Mouse (Mus musculus) kidney, embryonic 14.5 days (tissue): ENCODE measurements around the gene Atp1b4. TPM values are rescaled to one million over a fixed set of nuclear protein-coding genes. Genes with fewer than 3 reads are reported as not detected.
"Not testable (repeated sequence)": the region's sequence is repeated elsewhere in the genome, so short reads cannot be mapped to it uniquely, and the experiment has no call there.

Experiments used
- ATAC-seq: fragments of 200-750 bp; cut with Nextera tagmentation; 2 replicates; pipeline ENCODE4 v1.8.0; 2017; ENCODE audit warnings: moderate number of reproducible peaks, mild to moderate bottlenecking, moderate TSS enrichment, moderate library complexity; ENCODE audit not compliant: low FRiP score, low TSS enrichment
- H3K27ac ChIP-seq: fragments of 300-500 bp; sonication (generic); 2 replicates; pipeline ENCODE4 v1.5.1; 2014; ENCODE audit warnings: low read depth, mild to moderate bottlenecking, low read length, moderate library complexity, mixed read lengths
- H3K27me3 ChIP-seq: fragments of 300-500 bp; sonication (generic); 2 replicates; pipeline ENCODE4 v1.6.1; 2014; ENCODE audit warnings: mild to moderate bottlenecking, low read length; ENCODE audit not compliant: control insufficient read depth, insufficient read depth
- H3K36me3 ChIP-seq: fragments of 300-500 bp; sonication (generic); 2 replicates; pipeline ENCODE4 v1.6.1; 2014; ENCODE audit warnings: low read length, mixed read lengths; ENCODE audit not compliant: control insufficient read depth, insufficient read depth
- H3K4me1 ChIP-seq: fragments of 300-500 bp; sonication (generic); 2 replicates; pipeline ENCODE4 v1.6.1; 2014; ENCODE audit warnings: low read length, mixed read lengths; ENCODE audit not compliant: control insufficient read depth, insufficient read depth
- H3K4me2 ChIP-seq: fragments of 300-500 bp; sonication (generic); replicated peaks from 2 replicates; pipeline ENCODE4 v1.6.1; 2014; ENCODE audit warnings: low read depth, mild to moderate bottlenecking, low read length
- H3K4me3 ChIP-seq: fragments of 300-500 bp; sonication (generic); 2 replicates; pipeline ENCODE4 v1.5.1; 2014; ENCODE audit warnings: mild to moderate bottlenecking, low read length
- H3K9ac ChIP-seq: fragments of 300-500 bp; sonication (generic); 2 replicates; pipeline ENCODE4 v1.6.1; 2014; ENCODE audit warnings: low read depth, mild to moderate bottlenecking, low read length, moderate library complexity
- H3K9me3 ChIP-seq: fragments of 300-500 bp; sonication (generic); 2 replicates; pipeline ENCODE4 v1.6.1; 2016; ENCODE audit warnings: low read length; ENCODE audit not compliant: control insufficient read depth
- WGBS: fragments of 180-500 bp; shearing (Covaris S2); extraction: QIAGEN DNeasy Blood & Tissue Kit; methylation state at CpG from one replicate; pipeline ENCODE4 v1.1.7; 2014; 5-methylcytosine and 5-hydroxymethylcytosine counted together
- polyA plus RNA-seq: library from polyadenylated mRNA; unstranded; fragments of >200 nt; fragmentation: Nextera tagmentation; extraction: Ambion mirVana; gene quantifications from 2 replicates; pipeline ENCODE4 v1.2.1, GENCODE M21; 2014

Gene Atp1b4
- polyA plus RNA-seq, 1 experiment from 2014 or later, result not detected

DNA sequence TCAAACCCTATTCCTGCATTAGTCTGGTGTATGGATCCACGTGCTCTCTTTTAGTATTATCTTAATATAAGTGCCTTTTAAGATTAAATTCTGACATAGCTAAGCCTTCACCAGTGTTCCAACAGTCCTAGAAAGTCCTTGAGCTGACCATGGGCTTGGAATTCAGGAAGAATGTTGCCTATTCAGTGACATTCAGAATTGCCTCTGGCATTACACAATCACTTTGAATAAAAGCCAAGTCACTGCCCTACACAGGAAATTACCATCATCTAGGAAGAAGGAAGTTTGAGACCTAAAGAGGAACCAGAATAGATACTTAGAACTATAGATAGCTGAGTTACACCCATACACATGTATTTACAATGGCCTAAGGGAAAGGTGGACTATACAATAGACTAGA, 48.6 kb downstream of the Atp1b4 start:
- not testable (repeated sequence) for H3K9ac ChIP-seq, H3K4me3 ChIP-seq, H3K27ac ChIP-seq, H3K9me3 ChIP-seq, H3K4me2 ChIP-seq, H3K4me1 ChIP-seq, H3K27me3 ChIP-seq, H3K36me3 ChIP-seq, ATAC-seq
- 59% methylated on average over 1 of the region's 1 CpGs for WGBS

DNA sequence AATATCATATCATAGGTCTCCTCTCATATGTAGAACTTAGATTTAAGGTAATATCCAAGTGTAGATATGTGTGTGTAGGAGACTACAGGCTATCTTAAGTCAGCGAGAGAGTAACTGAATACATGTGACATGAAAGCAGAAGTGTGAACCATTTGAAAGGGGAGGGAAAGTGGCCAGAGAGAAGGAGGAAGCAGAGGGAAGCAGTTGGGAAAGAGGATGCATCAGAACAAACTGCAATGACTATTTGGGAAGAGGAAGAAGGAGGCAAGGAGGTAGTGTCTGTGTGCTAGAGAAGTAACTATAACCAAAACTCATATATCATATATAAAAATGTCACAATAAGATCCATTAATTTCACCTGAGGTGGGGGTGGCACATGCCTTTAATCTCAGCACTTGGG, 57.2 kb downstream of the Atp1b4 start:
- ATAC-seq, H3K4me1 ChIP-seq, H3K27ac ChIP-seq, H3K27me3 ChIP-seq, H3K4me3 ChIP-seq, H3K9ac ChIP-seq, H3K9me3 ChIP-seq, H3K4me2 ChIP-seq, H3K36me3 ChIP-seq: not testable (repeated sequence)
- WGBS, result 82% methylated on average over 1 of the region's 1 CpGs

Other genes starting within 250 kb of the Atp1b4 start
- gene Rhox10, start 249.7 kb upstream of the Atp1b4 start, polyA plus RNA-seq, result not detected in 2 replicates
- not detected in 2 replicates for gene Rhox11, start 231.0 kb upstream of the Atp1b4 start, polyA plus RNA-seq
- not detected in 2 replicates for gene Rhox12, start 205.3 kb upstream of the Atp1b4 start, polyA plus RNA-seq
- not detected in 2 replicates for gene Rhox13, start 195.0 kb upstream of the Atp1b4 start, polyA plus RNA-seq
- 6.9 and 8.0 TPM in 2 replicates for gene Zbtb33, start 126.4 kb upstream of the Atp1b4 start, polyA plus RNA-seq
- 23.5 and 31.5 TPM in 2 replicates for gene Tmem255a, start 63.7 kb upstream of the Atp1b4 start, polyA plus RNA-seq
- gene Lamp2, start 140.3 kb downstream of the Atp1b4 start, polyA plus RNA-seq, result 113 and 155 TPM in 2 replicates